Mouse (Mus musculus): ENCODE results near the gene Ankrd42. TPM values are rescaled to one million over a fixed set of nuclear protein-coding genes. Genes with fewer than 3 reads are reported as not detected.

Ankrd42 gene
- total and polyA plus RNA-seq, 3 experiments, result 0.14 to 0.68 (median 0.26) TPM

DNA sequence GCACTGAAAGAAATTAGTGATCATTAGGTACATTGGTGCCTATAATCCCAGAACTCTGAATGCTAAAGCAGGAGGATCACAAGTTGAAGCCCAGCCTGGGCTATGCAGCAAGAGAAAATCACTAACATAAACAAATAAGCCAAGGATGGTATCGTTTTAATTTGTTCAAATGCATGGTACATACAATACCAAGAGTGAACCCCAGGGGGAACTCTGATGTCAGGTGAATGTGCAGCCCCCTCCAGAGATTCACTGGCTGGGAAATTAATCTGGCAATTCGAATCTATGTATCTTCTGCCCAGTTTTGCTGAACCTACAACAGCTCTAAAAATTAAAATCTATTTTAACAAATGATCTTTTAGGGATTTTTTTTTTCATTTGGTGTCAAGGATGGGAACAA is 12.5 kb downstream of the Ankrd42 start:
- Histone ChIP-seq H3K9me3 (replicated peaks; ENCODE audit: low read length) (no peaks in the 10 kb centered on the region), H3K4me2 (ENCODE audit: insufficient read depth, low read depth, poor library complexity, severe bottlenecking) (no peak overlapping the region), H3K36me3 (replicated peaks in 1 of 2; ENCODE audit: control insufficient read depth in 1 of 2, insufficient read depth in 1 of 2, low read length in 1 of 2) (no peaks in the 10 kb centered on the region), H3K27ac (ENCODE audit: insufficient read depth, low read depth) (no peak overlapping the region), H3K27me3 (replicated peaks) (no peaks in the 10 kb centered on the region), H3K9ac (ENCODE audit: insufficient read depth, low read depth) (no peak overlapping the region), H3K4me3 (replicated peaks in 1 of 3; ENCODE audit: low read depth in 2 of 3, low read length in 2 of 3, poor library complexity in 1 of 3) (no peak overlapping the region), H3K79me2 (replicated peaks; ENCODE audit: control insufficient read depth, extremely low read depth, insufficient read depth, poor library complexity, severe bottlenecking) (no peaks in the 10 kb centered on the region), H3K4me1 (ENCODE audit: control insufficient read depth in 1 of 2, insufficient read depth in 2 of 2) (no peaks in the 10 kb centered on the region)
- no peak for DNase-seq (ENCODE audit: extremely low read depth)
- dilution Hi-C loops (cut with MboI; ENCODE audit: extremely low pct_ligation_motif_present, extremely low pct_unique_long_range_greater_than_20kb, low sequenced_read_pairs), result no loop called here
- in situ Hi-C loops (cut with MboI; ENCODE audit: low pct_ligation_motif_present, low pct_unique_long_range_greater_than_20kb, low sequenced_read_pairs), result no loop called here
- TF ChIP-seq POLR2AphosphoS2 (IDR thresholded peaks at IDR 0.05; ENCODE audit: low read depth, low read length) (no peak), POLR2A (IDR thresholded peaks at IDR 0.05; ENCODE audit: low read depth, low read length) (no peak), IRF4 (IDR thresholded peaks at IDR 0.05; ENCODE audit: low read depth, low read length) (no peak), MXI1 (IDR thresholded peaks at IDR 0.05; ENCODE audit: low read depth, low read length) (no peak), MAX (IDR thresholded peaks at IDR 0.05; ENCODE audit: low read length) (no peak), SMC3 (IDR thresholded peaks at IDR 0.05; ENCODE audit: low read depth, low read length) (peak; percentile 57), RAD21 (IDR thresholded peaks at IDR 0.05; ENCODE audit: low read depth, low read length) (peak; percentile 54), PAX5 (IDR thresholded peaks at IDR 0.05; ENCODE audit: low read length) (no peak), CTCF (conservative IDR thresholded peaks at IDR 0.05 in 1 of 2, IDR thresholded peaks at IDR 0.05 in 1 of 2; ENCODE audit: low read depth in 2 of 2, low read length in 2 of 2) (peak in 1 of 2 experiments; percentile 59; a peak in 3 of 4 replicates)

DNA sequence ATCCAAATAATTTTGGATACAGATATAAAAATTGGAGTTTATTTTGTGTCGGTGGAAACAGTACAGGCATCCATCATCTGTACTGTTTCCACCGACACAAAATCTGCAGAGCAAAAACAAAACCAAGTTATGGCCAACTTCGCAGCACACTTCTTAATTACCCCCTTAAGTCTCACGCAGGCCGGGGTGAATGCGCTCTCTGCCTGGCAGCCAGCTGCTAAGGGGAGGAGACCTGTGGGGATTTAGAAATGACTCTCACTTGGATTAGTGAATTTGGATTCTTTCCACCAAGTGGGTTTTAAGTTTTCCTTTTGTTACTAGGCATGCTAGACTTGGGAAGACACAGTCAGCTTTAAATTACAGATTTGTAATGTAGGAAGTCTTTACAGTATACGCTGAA is 26.1 kb downstream of the Ankrd42 start:
- Histone ChIP-seq H3K27ac (ENCODE audit: insufficient read depth, low read depth) (no peak overlapping the region), H3K9ac (ENCODE audit: insufficient read depth, low read depth) (no peak overlapping the region), H3K4me3 (replicated peaks in 1 of 3; ENCODE audit: low read depth in 2 of 3, low read length in 2 of 3, poor library complexity in 1 of 3) (no peak overlapping the region), H3K4me2 (ENCODE audit: insufficient read depth, low read depth, poor library complexity, severe bottlenecking) (no peak overlapping the region), H3K27me3 (replicated peaks) (no peaks in the 10 kb centered on the region), H3K36me3 (replicated peaks in 1 of 2; ENCODE audit: control insufficient read depth in 1 of 2, insufficient read depth in 1 of 2, low read length in 1 of 2) (no peaks in the 10 kb centered on the region), H3K79me2 (replicated peaks; ENCODE audit: control insufficient read depth, extremely low read depth, insufficient read depth, poor library complexity, severe bottlenecking) (no peaks in the 10 kb centered on the region), H3K9me3 (replicated peaks; ENCODE audit: low read length) (no peaks in the 10 kb centered on the region), H3K4me1 (ENCODE audit: control insufficient read depth in 1 of 2, insufficient read depth in 2 of 2) (no peaks in the 10 kb centered on the region)
- TF ChIP-seq CHD1 (IDR thresholded peaks at IDR 0.05; ENCODE audit: low read depth, low read length), result no peak
- TF ChIP-seq TBP (conservative IDR thresholded peaks at IDR 0.05; ENCODE audit: low read depth, low read length), result no peak
- TF ChIP-seq SMC3 (IDR thresholded peaks at IDR 0.05; ENCODE audit: low read depth, low read length), result no peak
- no peak for TF ChIP-seq MAFK (IDR thresholded peaks at IDR 0.05; ENCODE audit: insufficient replicate concordance, low read length)
- no peak for TF ChIP-seq POLR2A (IDR thresholded peaks at IDR 0.05; ENCODE audit: low read depth, low read length)
- no peak for TF ChIP-seq JUN (IDR thresholded peaks at IDR 0.05; ENCODE audit: insufficient read depth, low read depth, low read length)
- no peak for TF ChIP-seq ETS1 (conservative IDR thresholded peaks at IDR 0.05; ENCODE audit: low read depth, low read length)
- TF ChIP-seq JUND (conservative IDR thresholded peaks at IDR 0.05; ENCODE audit: low read depth, low read length), result no peak
- TF ChIP-seq IRF4 (IDR thresholded peaks at IDR 0.05; ENCODE audit: low read depth, low read length), result no peak
- no peak for TF ChIP-seq GABPA (IDR thresholded peaks at IDR 0.05; ENCODE audit: insufficient replicate concordance, low read depth, low read length)
- no peak for TF ChIP-seq NELFE (IDR thresholded peaks at IDR 0.05; ENCODE audit: low read depth, low read length)
- TF ChIP-seq ZNF384 (IDR thresholded peaks at IDR 0.05; ENCODE audit: low read depth, low read length), result no peak
- TF ChIP-seq ZKSCAN1 (IDR thresholded peaks at IDR 0.05; ENCODE audit: borderline replicate concordance, low read depth, low read length), result no peak
- no peak for TF ChIP-seq ZC3H11A (IDR thresholded peaks at IDR 0.05; ENCODE audit: low read depth, low read length)
- TF ChIP-seq SIN3A (IDR thresholded peaks at IDR 0.05; ENCODE audit: low read length), result no peak
- TF ChIP-seq MEF2A (IDR thresholded peaks at IDR 0.05; ENCODE audit: borderline replicate concordance, low read depth, low read length), result no peak
- no peak for TF ChIP-seq CHD2 (IDR thresholded peaks at IDR 0.05; ENCODE audit: low read length)
- dilution Hi-C loops (cut with MboI; ENCODE audit: extremely low pct_ligation_motif_present, extremely low pct_unique_long_range_greater_than_20kb, low sequenced_read_pairs), result no loop called here
- in situ Hi-C loops (cut with MboI; ENCODE audit: low pct_ligation_motif_present, low pct_unique_long_range_greater_than_20kb, low sequenced_read_pairs), result no loop called here
- no peak for DNase-seq (ENCODE audit: extremely low read depth)

All from CH12.LX (cell line).